Mouse (Mus musculus): Measurements from ENCODE around the gene Rasgrp3.

DNA sequence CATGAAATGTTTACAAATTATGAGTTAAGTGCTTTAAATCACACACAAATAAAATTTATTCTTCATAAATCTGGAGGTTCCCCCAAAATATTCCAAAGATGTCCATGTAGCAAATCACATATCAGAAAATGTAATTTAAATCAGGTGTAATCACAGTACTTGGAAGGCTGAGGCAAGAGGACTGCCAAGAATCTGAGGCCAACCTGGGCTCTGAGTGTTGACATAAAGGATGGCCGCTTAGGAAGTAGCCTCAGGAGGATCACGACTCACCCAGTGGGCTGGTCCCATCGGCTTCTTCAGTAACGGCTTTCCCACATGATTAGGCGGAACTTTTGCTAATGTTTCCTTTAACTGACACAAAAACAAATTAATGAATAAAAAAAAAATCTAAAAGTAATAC is 104.1 kb downstream of the Rasgrp3 start:
- TF ChIP-seq POLR2A (IDR thresholded peaks at IDR 0.05; ENCODE audit: insufficient read depth, low read depth, low read length): no peak
- no peak for TF ChIP-seq CTCF (IDR thresholded peaks at IDR 0.05)
- TF ChIP-seq EP300 (IDR thresholded peaks at IDR 0.05; ENCODE audit: insufficient read depth, low read depth, low read length): no peak
